Mouse (Mus musculus) adrenal gland, postnatal 14 days (tissue): ENCODE results near the gene Pofut1. TPM values are rescaled to one million over a fixed set of nuclear protein-coding genes. Genes with fewer than 3 reads are reported as not detected.
"Not testable (repeated sequence)": the region's sequence is repeated elsewhere in the genome, so short reads cannot be mapped to it uniquely, and the experiment has no call there.

ENCODE experiments used
- DNase-seq: peaks from one replicate; pipeline ENCODE4 v3.0.0; 2021; ENCODE audit warnings: mixed read lengths
- total RNA-seq: library from RNA; stranded (reverse); gene quantifications from 2 replicates; pipeline ENCODE4 v1.2.3, GENCODE M21; 2021

The Pofut1 gene
- total RNA-seq, 1 experiment from 2014 or later = 32.2 TPM

- DNase-seq = no peak
These were observed 2.1 kb upstream of the Pofut1 start for GRCm38 (mm10) chr2:153239021-153239859.

GRCm38 (mm10) chr2:153239860-153240480, 1.4 kb upstream of the Pofut1 start:
- peak; percentile 52 for DNase-seq

- peak; percentile 36 for DNase-seq
These were observed 565 bp upstream of the Pofut1 start for GRCm38 (mm10) chr2:153240701-153241235.

GRCm38 (mm10) chr2:153242156-153242555, 823 bp downstream of the Pofut1 start:
- peak; percentile 34 for DNase-seq

- no peak for DNase-seq
These were observed 8.4 kb downstream of the Pofut1 start for GRCm38 (mm10) chr2:153249751-153250150.

GRCm38 (mm10) chr2:153256604-153257003, 15.3 kb downstream of the Pofut1 start:
- DNase-seq = no peak

GRCm38 (mm10) chr2:153259030-153259863, 17.9 kb downstream of the Pofut1 start:
- DNase-seq = no peak

- no peak for DNase-seq
These were observed 18.7 kb downstream of the Pofut1 start for GRCm38 (mm10) chr2:153259864-153260674.

- no peak for DNase-seq
These were observed 21.7 kb downstream of the Pofut1 start for GRCm38 (mm10) chr2:153263053-153263452.

GRCm38 (mm10) chr2:153267331-153267730, 26.0 kb downstream of the Pofut1 start:
- DNase-seq = no peak

- not testable (repeated sequence) for DNase-seq
These were observed 29.0 kb downstream of the Pofut1 start for GRCm38 (mm10) chr2:153270231-153270915.

- DNase-seq = not testable (repeated sequence)
These were observed 33.0 kb downstream of the Pofut1 start for GRCm38 (mm10) chr2:153274200-153274918.

- peak; percentile 79 for DNase-seq
These were observed 33.5 kb downstream of the Pofut1 start for GRCm38 (mm10) chr2:153274919-153275247.

GRCm38 (mm10) chr2:153275577-153275976, 34.2 kb downstream of the Pofut1 start:
- DNase-seq = not testable (repeated sequence)

- DNase-seq = no peak
These were observed 35.1 kb downstream of the Pofut1 start for GRCm38 (mm10) chr2:153276440-153276839.

- not testable (repeated sequence) for DNase-seq
These were observed 35.5 kb downstream of the Pofut1 start for GRCm38 (mm10) chr2:153276846-153277245.

- DNase-seq = no peak
These were observed 37.0 kb downstream of the Pofut1 start for GRCm38 (mm10) chr2:153278357-153278756.

- no peak for DNase-seq
These were observed 42.6 kb downstream of the Pofut1 start for GRCm38 (mm10) chr2:153283919-153284318.

GRCm38 (mm10) chr2:153286524-153286923, 45.2 kb downstream of the Pofut1 start:
- DNase-seq = no peak

- DNase-seq = peak; percentile 89
These were observed 46.5 kb downstream of the Pofut1 start for GRCm38 (mm10) chr2:153287835-153288234.
